Mouse (Mus musculus) T-helper 17 cell (primary cell): ENCODE results near the gene Gas2l1.

ENCODE experiments used
- in situ Hi-C, 2 experiments: fragments of 300-600 bp; cut with MboI, MseI; formaldehyde crosslinking; loops; 1 replicate in 1 of 2; 2 replicates in 1 of 2; pipeline ENCODE4 v1.15.1; 2025; ENCODE audit warnings: high pct_unique_total_duplicates in 2 of 2

Gene Gas2l1

GRCm38 (mm10) chr11:5067063-5067462, 1.9 kb upstream of the Gas2l1 start:
- in situ Hi-C loops, result no loop called here

DNA sequence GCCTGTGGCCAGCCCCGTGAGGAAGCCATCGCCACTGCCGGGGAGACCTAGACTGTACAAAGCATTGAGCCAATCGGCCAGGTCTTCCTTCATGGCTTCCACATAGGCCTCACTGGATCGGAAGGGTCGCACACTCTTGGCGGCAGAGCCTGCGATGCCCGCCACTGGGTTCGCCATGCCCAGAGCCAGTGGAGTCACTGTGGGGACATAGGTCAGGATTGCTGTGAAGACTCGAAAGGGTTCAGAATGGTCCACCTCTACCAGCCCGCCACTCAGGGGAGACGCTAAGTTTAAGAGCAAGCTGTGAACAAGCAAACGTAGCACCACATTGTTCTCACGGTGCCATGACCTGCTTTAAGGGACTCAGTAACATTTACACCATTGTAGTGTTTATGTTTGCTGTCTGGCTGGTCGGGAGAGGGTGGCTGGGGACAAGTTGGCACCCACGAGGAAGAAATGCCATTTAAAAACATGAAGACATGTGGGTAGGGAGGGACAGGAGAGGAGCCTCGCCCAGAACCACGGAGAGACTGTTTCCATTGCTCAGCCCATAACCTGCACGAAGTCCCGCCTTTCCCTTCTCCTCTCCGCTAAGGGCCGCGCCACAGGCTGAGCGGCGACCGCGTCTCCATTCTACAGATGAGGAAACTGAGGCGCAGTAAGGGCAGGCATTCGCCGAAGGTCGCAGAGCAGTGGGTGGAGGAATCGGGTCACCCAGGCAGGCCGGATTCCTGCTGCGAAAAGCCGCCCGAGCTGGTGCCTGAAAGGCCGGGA, 658 bp downstream of the Gas2l1 start:
- in situ Hi-C loops, result no loop called here

GRCm38 (mm10) chr11:5063561-5064281, 1.4 kb downstream of the Gas2l1 start:
- in situ Hi-C loops, result no loop called here

GRCm38 (mm10) chr11:5062860-5063505, 2.1 kb downstream of the Gas2l1 start:
- in situ Hi-C loops, result no loop called here

DNA sequence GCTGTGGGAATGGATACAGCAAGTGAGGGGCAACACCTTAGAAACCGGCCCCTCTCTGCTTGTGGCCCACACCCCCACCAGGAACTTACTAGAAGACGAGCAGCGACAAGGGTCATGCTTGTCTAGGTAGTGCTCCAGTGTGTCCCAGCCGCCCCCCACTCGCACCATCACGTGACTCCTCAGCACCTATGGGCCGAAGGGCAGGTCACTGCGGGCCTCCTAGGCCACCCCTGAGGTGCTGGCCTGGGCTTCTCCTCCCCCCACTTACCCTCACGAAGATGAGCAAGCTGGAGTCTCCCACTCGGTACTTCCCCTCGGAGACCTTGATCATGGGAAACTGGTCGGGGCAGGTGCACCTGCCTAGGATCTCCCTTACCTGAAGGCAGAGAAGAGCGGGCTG, 2.8 kb downstream of the Gas2l1 start:
- in situ Hi-C loops, result no loop called here

- in situ Hi-C loops, result no loop called here
These were observed 3.6 kb downstream of the Gas2l1 start for GRCm38 (mm10) chr11:5061413-5062139.

DNA sequence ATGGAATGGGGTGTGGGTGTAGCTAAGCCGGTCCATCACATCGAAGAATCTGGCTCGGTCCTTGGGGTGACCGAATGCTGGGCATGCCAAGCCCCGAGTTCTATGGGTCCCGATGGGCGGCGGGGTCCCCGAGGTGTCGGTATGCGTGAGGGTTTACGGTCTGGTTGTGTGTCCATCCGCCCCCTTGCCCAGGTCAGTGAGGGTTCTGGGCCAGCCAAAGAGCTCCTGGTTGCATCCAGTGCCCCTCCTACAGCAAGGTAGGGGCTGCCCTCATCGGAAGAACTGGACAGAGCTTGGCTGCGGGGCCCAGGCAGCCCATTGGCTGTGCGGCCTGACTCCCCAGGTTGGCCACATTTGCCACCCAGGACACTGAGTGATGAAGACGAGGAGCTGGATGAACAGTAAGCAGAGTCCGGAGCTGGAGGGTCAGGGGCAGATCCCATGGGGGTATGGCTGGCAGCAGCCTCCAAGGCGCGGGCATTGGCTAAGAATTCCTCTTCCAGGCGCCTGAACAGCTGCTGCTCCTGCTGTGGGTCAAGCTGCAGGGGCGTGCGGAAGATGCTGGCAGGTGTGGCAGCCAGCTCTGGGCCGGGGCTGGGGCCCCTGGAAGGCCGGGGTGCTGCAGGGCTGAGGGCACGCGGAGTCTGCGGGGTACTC, 4.2 kb downstream of the Gas2l1 start:
- in situ Hi-C loops, result no loop called here

DNA sequence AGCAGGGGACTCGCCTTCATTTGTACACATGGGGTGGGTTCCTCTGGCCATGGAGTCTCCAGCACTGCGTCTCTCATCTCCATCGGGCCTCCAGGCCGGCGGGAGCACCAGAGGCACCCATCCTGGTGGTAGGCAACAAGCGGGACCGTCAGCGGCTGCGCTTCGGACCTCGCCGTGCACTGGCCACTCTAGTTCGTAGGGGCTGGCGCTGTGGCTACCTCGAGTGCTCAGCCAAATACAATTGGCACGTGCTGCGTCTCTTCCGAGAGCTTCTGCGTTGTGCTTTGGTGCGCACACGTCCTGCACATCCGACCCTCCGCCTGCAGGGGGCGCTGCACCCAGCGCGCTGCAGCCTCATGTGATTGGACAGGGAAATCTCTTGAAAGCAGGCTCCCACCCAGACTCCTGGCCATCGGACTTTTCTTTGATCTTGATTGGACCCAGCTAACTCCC, 5.4 kb downstream of the Gas2l1 start:
- in situ Hi-C loops, result no loop called here

GRCm38 (mm10) chr11:5059230-5059629, 5.9 kb downstream of the Gas2l1 start:
- in situ Hi-C loops, result no loop called here

GRCm38 (mm10) chr11:5058783-5059182, 6.3 kb downstream of the Gas2l1 start:
- in situ Hi-C loops, result no loop called here

- in situ Hi-C loops, result no loop called here
These were observed 7.1 kb downstream of the Gas2l1 start, which contains the start of gene Rasl10a for GRCm38 (mm10) chr11:5057856-5058641. TSS of gene Rasl10a (plus strand) at chr11:5058128.

DNA sequence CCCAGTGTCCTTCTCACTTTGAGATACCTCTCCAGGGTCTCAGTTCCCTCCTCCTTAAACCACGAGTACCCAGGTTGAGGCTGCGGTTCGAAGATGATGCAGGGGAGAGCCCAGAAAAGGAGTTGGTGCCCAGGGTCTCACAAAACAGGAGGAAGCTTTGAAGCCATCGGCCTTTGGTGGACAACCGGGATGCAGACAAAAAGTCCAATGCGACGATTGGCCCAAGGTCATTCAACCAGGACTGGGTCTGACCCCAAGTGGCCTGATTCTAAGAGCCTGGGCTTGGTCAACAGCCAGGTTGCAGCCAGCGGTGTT, 7.6 kb downstream of the Gas2l1 start:
- in situ Hi-C loops, result no loop called here

DNA sequence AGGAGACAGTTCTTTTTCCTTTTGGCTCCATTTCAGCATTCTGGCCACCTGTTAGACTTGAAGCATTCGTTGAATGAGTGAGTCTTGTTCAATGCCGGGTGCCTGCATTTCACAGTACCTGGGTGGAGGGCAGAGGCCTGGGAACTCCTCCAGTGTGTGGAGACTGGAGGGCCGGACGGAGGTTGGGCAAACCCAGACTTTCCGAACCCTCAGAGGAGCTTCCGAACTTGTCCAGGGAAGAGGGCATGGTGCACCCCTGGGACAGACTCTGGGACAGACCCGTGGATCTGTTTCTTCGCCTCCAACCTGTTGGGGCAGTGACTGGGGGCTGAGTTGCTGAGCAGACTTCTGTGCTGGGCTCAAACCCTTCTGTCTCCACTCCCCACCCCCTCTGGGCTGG, 8.1 kb downstream of the Gas2l1 start:
- in situ Hi-C loops, result no loop called here

GRCm38 (mm10) chr11:5055945-5056938, 8.9 kb downstream of the Gas2l1 start:
- in situ Hi-C loops, result no loop called here

GRCm38 (mm10) chr11:5054874-5055273, 10.3 kb downstream of the Gas2l1 start:
- in situ Hi-C loops, result no loop called here

- in situ Hi-C loops, result no loop called here
These were observed 11.0 kb downstream of the Gas2l1 start for GRCm38 (mm10) chr11:5054151-5054550.

DNA sequence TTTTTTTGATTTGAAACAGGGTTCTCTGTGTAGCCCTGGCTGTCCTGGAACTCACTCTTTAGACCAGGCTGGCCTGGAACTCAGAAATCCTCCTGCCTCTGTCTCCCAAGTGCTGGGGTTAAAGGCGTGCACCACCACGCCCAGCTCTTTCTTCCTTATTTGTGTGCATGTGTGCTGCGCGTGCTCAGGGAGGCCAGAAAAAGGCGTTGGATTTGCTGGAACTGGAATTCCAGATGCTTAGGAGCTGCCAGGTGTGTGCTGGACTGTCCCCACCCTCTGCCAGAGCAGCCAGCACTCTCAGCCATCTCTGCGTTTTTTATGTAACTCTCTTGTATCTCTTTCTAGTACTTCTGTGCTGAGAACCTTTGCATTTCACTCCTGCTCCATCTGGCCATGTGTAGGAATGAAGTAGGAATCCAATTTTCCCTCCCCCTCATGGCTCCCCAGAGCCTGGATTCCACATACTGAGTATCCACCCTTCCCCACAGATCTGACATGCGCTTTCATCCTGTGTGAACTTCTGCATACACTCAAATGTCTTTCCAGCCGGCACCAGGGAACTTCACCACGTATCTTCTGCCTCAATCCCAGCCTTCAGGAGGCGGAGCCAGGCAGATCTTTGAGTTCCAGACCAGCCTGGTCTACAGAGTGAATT, 12.8 kb downstream of the Gas2l1 start:
- in situ Hi-C loops, result no loop called here

GRCm38 (mm10) chr11:5051629-5052028, 13.5 kb downstream of the Gas2l1 start:
- in situ Hi-C loops, result no loop called here
